Mouse (Mus musculus) stomach, postnatal 0 days (tissue): ENCODE data around the gene Hdc.

Experiments used
- CTCF ChIP-seq: IDR thresholded peaks from 2 replicates; pipeline ENCODE4 v1.5.1; 2016; ENCODE audit warnings: antibody characterized with exemption, low read depth, mild to moderate bottlenecking, moderate library complexity
- EP300 ChIP-seq: optimal IDR thresholded peaks from 2 replicates; pipeline ENCODE3; 2016; ENCODE audit warnings: antibody characterized with exemption

GRCm38 (mm10) chr2:126598359-126598758, 20.7 kb downstream of the Hdc start:
- TF ChIP-seq CTCF (no peak; the same call in 1 of the 2 replicates), EP300 (no peak)
